Mouse (Mus musculus) bone marrow macrophage, adult 2 months (primary cell): ENCODE data around the gene Twnk. TPM values are rescaled to one million over a fixed set of nuclear protein-coding genes. Genes with fewer than 3 reads are reported as not detected.

ENCODE experiments used
- H3K27ac ChIP-seq: 2 replicates; pipeline ENCODE4 v1.5.1; 2012; ENCODE audit warnings: low read depth, low read length; ENCODE audit not compliant: insufficient read depth
- H3K4me1 ChIP-seq: 2 replicates; pipeline ENCODE4 v1.6.1; 2012; ENCODE audit warnings: low read length; ENCODE audit not compliant: control insufficient read depth, insufficient read depth
- H3K4me3 ChIP-seq: 2 replicates; pipeline ENCODE4 v1.5.1; 2012; ENCODE audit warnings: mild to moderate bottlenecking, low read length, moderate library complexity; ENCODE audit not compliant: insufficient read depth
- CTCF ChIP-seq: IDR thresholded peaks from 2 replicates; pipeline ENCODE4 v1.5.1; 2012; ENCODE audit warnings: low read depth, mild to moderate bottlenecking, low read length, moderate library complexity
- POLR2A ChIP-seq: IDR thresholded peaks from 2 replicates; pipeline ENCODE4 v1.6.1; 2012; ENCODE audit warnings: mild to moderate bottlenecking, low read depth, low read length, borderline replicate concordance
- polyA plus RNA-seq: library from polyadenylated mRNA; stranded (reverse); fragments of >200 nt; gene quantifications from 2 replicates; pipeline ENCODE4 v1.2.4, GENCODE M21; 2012; ENCODE audit not compliant: missing spikeins, insufficient read depth, insufficient read length

Twnk gene
- polyA plus RNA-seq = 4.4 and 5.5 TPM in 2 replicates

GRCm38 (mm10) chr19:45005444-45005843 is at the start of gene Twnk:
Twnk (plus strand) TSS chr19:45005663.
- TF ChIP-seq POLR2A (0 out of 2 replicates have a peak, but pooled peaks have one; percentile 39), CTCF (no peak)
- H3K4me3 ChIP-seq = peak within 1 kb of the TSS; percentile 92
- peak within 1 kb of the TSS; percentile 79 for H3K27ac ChIP-seq
- H3K4me1 ChIP-seq = peaks cover 10% of the 10 kb centered on the region

- Histone ChIP-seq H3K27ac (no peak overlapping the region), H3K4me3 (no peak overlapping the region), H3K4me1 (no peaks in the 10 kb centered on the region)
- TF ChIP-seq POLR2A (no peak), CTCF (no peak)
Measured at GRCm38 (mm10) chr19:44959633-44960032, 45.8 kb upstream of the Twnk start.

- H3K4me1 ChIP-seq = peaks cover 4% of the 10 kb centered on the region
- TF ChIP-seq POLR2A (no peak), CTCF (no peak)
- no peak overlapping the region for H3K27ac ChIP-seq
- no peak overlapping the region for H3K4me3 ChIP-seq
Measured at GRCm38 (mm10) chr19:44965978-44966377, 39.5 kb upstream of the Twnk start.

- no peak overlapping the region for H3K4me3 ChIP-seq
- TF ChIP-seq POLR2A (no peak), CTCF (no peak)
- peaks cover 4% of the 10 kb centered on the region for H3K4me1 ChIP-seq
- H3K27ac ChIP-seq = no peak overlapping the region
Measured at GRCm38 (mm10) chr19:44968329-44968728, 37.1 kb upstream of the Twnk start.

- TF ChIP-seq POLR2A (no peak), CTCF (no peak)
- no peak overlapping the region for H3K27ac ChIP-seq
Measured at GRCm38 (mm10) chr19:44976636-44977035, 28.8 kb upstream of the Twnk start.

GRCm38 (mm10) chr19:44977148-44977547 is 28.3 kb upstream of the Twnk start:
- TF ChIP-seq CTCF (no peak), POLR2A (no peak)
- peaks cover 14% of the 10 kb centered on the region for H3K4me1 ChIP-seq
- no peak overlapping the region for H3K27ac ChIP-seq
- H3K4me3 ChIP-seq = no peak overlapping the region

More at GRCm38 (mm10) chr19:44976636-44977035, 28.8 kb upstream of the Twnk start:
- Histone ChIP-seq H3K4me3 (no peak overlapping the region), H3K4me1 (peaks cover 10% of the 10 kb centered on the region)

- TF ChIP-seq CTCF = no peak
- no peak for TF ChIP-seq POLR2A
- no peak overlapping the region for H3K4me3 ChIP-seq
Measured at GRCm38 (mm10) chr19:44980787-44981186, 24.7 kb upstream of the Twnk start.

GRCm38 (mm10) chr19:44982477-44983115 is 22.9 kb upstream of the Twnk start:
- no peak for TF ChIP-seq CTCF
- no peak for TF ChIP-seq POLR2A
- Histone ChIP-seq H3K4me1 (peaks cover 38% of the 10 kb centered on the region), H3K4me3 (no peak overlapping the region), H3K27ac (peak overlapping the region; percentile 67)

More at GRCm38 (mm10) chr19:44980787-44981186, 24.7 kb upstream of the Twnk start:
- peak overlapping the region; percentile 26 for H3K27ac ChIP-seq
- H3K4me1 ChIP-seq = peaks cover 27% of the 10 kb centered on the region

GRCm38 (mm10) chr19:44983366-44983765 is 22.1 kb upstream of the Twnk start:
- no peak overlapping the region for H3K4me3 ChIP-seq
- H3K27ac ChIP-seq = no peak overlapping the region
- peaks cover 39% of the 10 kb centered on the region for H3K4me1 ChIP-seq
- TF ChIP-seq POLR2A = no peak
- no peak for TF ChIP-seq CTCF

GRCm38 (mm10) chr19:44984420-44984819 is 21.0 kb upstream of the Twnk start:
- no peak for TF ChIP-seq CTCF
- TF ChIP-seq POLR2A = no peak
- Histone ChIP-seq H3K4me1 (peaks cover 39% of the 10 kb centered on the region), H3K27ac (no peak overlapping the region), H3K4me3 (no peak overlapping the region)
